Mouse (Mus musculus) hindbrain, embryonic 16.5 days (tissue): ENCODE results near the gene Mycbpap. TPM values are rescaled to one million over a fixed set of nuclear protein-coding genes. Genes with fewer than 3 reads are reported as not detected.
A peak's percentile ranks its signal among the peaks of the same experiment; 100 is the strongest.

Experiments
- ATAC-seq: fragments of 200-750 bp; cut with Nextera tagmentation; 2 replicates; pipeline ENCODE4 v1.8.0; 2017; ENCODE audit warnings: moderate TSS enrichment, moderate library complexity
- H3K27ac ChIP-seq: fragments of 300-500 bp; sonication (generic); 2 replicates; pipeline ENCODE4 v1.5.1; 2014; ENCODE audit warnings: low read depth, mild to moderate bottlenecking, control low read depth, low read length, moderate library complexity
- H3K27me3 ChIP-seq: fragments of 300-500 bp; sonication (generic); replicated peaks from 2 replicates; pipeline ENCODE4 v1.6.1; 2014; ENCODE audit warnings: low read length; ENCODE audit not compliant: control insufficient read depth, insufficient read depth
- H3K36me3 ChIP-seq: fragments of 300-500 bp; sonication (generic); 2 replicates; pipeline ENCODE4 v1.6.1; 2014; ENCODE audit warnings: mild to moderate bottlenecking, low read length, moderate library complexity, mixed read lengths; ENCODE audit not compliant: control insufficient read depth, insufficient read depth
- H3K4me1 ChIP-seq: fragments of 300-500 bp; sonication (generic); 2 replicates; pipeline ENCODE4 v1.6.1; 2014; ENCODE audit warnings: low read depth, low read length; ENCODE audit not compliant: control insufficient read depth, insufficient read depth
- H3K4me2 ChIP-seq: fragments of 300-500 bp; sonication (generic); 2 replicates; pipeline ENCODE4 v1.6.1; 2014; ENCODE audit warnings: mild to moderate bottlenecking, low read length, control low read depth, moderate library complexity
- H3K4me3 ChIP-seq: fragments of 300-500 bp; sonication (generic); 2 replicates; pipeline ENCODE4 v1.5.1; 2014; ENCODE audit warnings: mild to moderate bottlenecking, low read length, control low read depth, moderate library complexity
- H3K9ac ChIP-seq: fragments of 300-500 bp; sonication (generic); 2 replicates; pipeline ENCODE4 v1.6.1; 2014; ENCODE audit warnings: low read depth, mild to moderate bottlenecking, control low read depth, low read length, moderate library complexity
- H3K9me3 ChIP-seq: fragments of 300-500 bp; sonication (generic); 2 replicates; pipeline ENCODE4 v1.6.1; 2014; ENCODE audit warnings: mild to moderate bottlenecking, low read length, moderate library complexity; ENCODE audit not compliant: control insufficient read depth
- WGBS: fragments of 180-500 bp; shearing (Covaris S2); extraction: QIAGEN DNeasy Blood & Tissue Kit; methylation state at CpG from one replicate; pipeline ENCODE4 v1.1.7; 2014; 5-methylcytosine and 5-hydroxymethylcytosine counted together
- polyA plus RNA-seq: library from polyadenylated mRNA; unstranded; fragments of >200 nt; fragmentation: Nextera tagmentation; extraction: Ambion mirVana; gene quantifications from 2 replicates; pipeline ENCODE4 v1.2.1, GENCODE M21; 2015

The Mycbpap gene
- 3.7 and 5.5 TPM in 2 replicates for polyA plus RNA-seq

DNA sequence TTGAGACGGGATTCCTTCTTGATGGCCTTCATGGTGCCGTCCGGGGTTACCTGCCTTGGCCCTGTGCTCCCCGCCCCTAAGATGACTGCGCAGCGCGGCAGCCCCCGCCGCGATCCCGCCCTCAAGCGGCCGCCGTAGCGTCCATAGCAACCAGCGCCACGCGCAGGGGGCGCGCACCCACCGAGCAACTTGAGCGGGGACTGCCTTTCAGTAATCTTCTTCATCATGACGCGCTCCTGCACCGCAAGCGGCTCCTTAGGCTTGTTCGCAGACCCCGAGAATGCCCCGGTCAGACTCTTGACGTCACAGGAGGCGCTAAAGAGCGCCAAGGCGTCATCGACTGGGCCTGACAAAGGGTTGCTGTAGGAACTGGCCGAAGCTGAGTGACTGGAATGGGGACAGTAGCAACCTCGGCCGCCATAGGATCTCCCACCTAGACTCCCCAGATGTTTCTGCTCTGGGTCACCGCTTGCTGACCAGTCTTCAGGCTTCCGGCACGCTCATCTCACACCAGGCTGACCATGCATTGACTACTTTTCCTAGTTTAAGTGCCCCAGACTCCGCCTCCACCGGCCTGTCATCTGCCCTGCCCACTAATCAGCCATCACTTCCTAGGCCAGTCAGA lies at the start of gene Mycbpap:
Gene Mycbpap, minus strand, starts transcription at position 524 of the 625 bp plus-strand sequence.
- Histone ChIP-seq H3K27ac (peak within 1 kb of the TSS; percentile 40; the same call in 1 of the 2 replicates), H3K27me3 (no peaks in the 10 kb centered on the region)
- 1% methylated on average over 42 of the region's 42 CpGs for WGBS

DNA sequence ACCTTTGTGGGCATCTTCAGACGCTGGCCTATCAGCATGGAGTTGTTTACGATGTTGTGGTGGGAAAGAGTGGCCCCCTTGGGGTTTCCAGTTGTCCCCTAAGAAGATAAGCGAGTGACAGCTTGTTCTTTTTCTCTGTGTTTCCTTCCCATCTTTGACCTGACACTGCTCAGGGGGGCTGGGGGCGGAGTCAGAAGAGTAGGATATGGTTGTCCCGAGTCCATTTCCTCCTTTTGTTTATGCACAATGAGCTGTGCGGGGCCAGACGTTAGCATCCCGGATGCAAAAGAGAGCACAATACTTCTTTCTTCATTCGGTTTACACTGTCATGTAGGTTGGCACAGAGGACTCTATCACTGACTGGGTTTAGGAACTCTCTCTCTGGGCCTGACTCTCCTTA lies 49.1 kb upstream of the Mycbpap start:
- WGBS, result 28% methylated on average over 9 of the region's 9 CpGs
- no peak overlapping the region for H3K4me3 ChIP-seq
- H3K4me1 ChIP-seq, result no peaks in the 10 kb centered on the region
- peaks cover 5% of the 10 kb centered on the region for H3K27me3 ChIP-seq
- no peak overlapping the region for H3K27ac ChIP-seq
- no peak for ATAC-seq
- H3K4me2 ChIP-seq, result no peak overlapping the region
- no peak overlapping the region for H3K9ac ChIP-seq
- H3K9me3 ChIP-seq, result no peaks in the 10 kb centered on the region
- H3K36me3 ChIP-seq, result no peaks in the 10 kb centered on the region

More for the DNA sequence above, at the start of gene Mycbpap:
- peak; percentile 90 for ATAC-seq
- H3K9me3 ChIP-seq, result no peaks in the 10 kb centered on the region
- H3K4me1 ChIP-seq, result no peaks in the 10 kb centered on the region
- peak within 1 kb of the TSS; percentile 93 for H3K4me2 ChIP-seq
- H3K4me3 ChIP-seq, result peak within 1 kb of the TSS; percentile 57
- H3K36me3 ChIP-seq, result no peaks in the 10 kb centered on the region
- H3K9ac ChIP-seq, result peak within 1 kb of the TSS; percentile 71

DNA sequence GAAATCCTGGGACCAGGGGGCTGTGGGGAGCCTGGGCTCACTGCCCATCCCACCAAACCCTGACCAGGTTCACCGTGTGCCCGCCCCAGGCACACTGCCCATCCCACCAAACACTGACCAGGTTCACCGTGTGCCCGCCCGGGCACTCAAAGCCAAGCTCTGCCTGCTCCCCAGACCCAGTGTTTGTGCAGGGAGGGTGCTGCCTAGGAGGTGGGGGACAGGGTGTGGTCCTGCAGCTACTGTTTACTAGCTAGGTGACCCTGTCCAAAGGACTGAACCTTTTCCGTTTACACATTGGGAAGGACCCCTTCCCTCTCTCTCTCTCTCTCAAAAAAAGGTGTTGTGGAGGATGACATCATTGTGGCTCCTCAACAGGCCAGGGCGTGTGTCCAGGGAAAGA lies 45.8 kb upstream of the Mycbpap start:
- 90% methylated on average over 7 of the region's 7 CpGs for WGBS
- ATAC-seq, result no peak
- Histone ChIP-seq H3K4me2 (no peak overlapping the region), H3K27ac (no peak overlapping the region), H3K36me3 (no peaks in the 10 kb centered on the region), H3K4me1 (peaks cover 12% of the 10 kb centered on the region), H3K9ac (no peak overlapping the region), H3K4me3 (no peak overlapping the region), H3K27me3 (peaks cover 23% of the 10 kb centered on the region), H3K9me3 (no peaks in the 10 kb centered on the region)

DNA sequence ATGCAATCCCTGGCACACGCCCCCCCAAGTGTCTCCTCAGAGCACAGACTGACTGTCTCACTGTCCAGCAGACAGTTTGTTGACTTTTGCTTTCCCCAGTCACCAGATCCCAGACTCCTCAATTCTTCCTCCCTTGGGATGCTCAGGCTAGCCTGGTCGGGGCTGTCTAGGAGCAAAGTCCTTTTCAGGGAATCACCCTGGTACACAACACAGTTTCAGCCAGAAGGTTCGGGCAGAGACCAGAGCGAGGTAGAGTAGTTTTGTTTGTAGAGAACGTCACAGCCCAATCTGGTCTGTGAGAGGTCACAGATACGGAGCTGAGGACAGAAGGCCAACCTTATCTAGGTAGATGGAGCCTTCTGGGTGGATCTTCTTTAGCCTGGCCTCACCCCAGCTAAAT lies 45.0 kb upstream of the Mycbpap start:
- H3K9me3 ChIP-seq, result no peaks in the 10 kb centered on the region
- WGBS, result 77% methylated on average over 6 of the region's 6 CpGs
- H3K27ac ChIP-seq, result no peak overlapping the region
- H3K36me3 ChIP-seq, result no peaks in the 10 kb centered on the region
- peaks cover 12% of the 10 kb centered on the region for H3K4me1 ChIP-seq
- ATAC-seq, result no peak
- H3K9ac ChIP-seq, result no peak overlapping the region
- H3K4me3 ChIP-seq, result no peak overlapping the region
- H3K27me3 ChIP-seq, result peaks cover 23% of the 10 kb centered on the region
- H3K4me2 ChIP-seq, result no peak overlapping the region

- peaks cover 12% of the 10 kb centered on the region for H3K4me1 ChIP-seq
- H3K9ac ChIP-seq, result no peak overlapping the region
- WGBS, result 10% methylated on average over 16 of the region's 16 CpGs
Observed at GRCm38 (mm10) chr11:94565151-94565479, 43.6 kb upstream of the Mycbpap start.

DNA sequence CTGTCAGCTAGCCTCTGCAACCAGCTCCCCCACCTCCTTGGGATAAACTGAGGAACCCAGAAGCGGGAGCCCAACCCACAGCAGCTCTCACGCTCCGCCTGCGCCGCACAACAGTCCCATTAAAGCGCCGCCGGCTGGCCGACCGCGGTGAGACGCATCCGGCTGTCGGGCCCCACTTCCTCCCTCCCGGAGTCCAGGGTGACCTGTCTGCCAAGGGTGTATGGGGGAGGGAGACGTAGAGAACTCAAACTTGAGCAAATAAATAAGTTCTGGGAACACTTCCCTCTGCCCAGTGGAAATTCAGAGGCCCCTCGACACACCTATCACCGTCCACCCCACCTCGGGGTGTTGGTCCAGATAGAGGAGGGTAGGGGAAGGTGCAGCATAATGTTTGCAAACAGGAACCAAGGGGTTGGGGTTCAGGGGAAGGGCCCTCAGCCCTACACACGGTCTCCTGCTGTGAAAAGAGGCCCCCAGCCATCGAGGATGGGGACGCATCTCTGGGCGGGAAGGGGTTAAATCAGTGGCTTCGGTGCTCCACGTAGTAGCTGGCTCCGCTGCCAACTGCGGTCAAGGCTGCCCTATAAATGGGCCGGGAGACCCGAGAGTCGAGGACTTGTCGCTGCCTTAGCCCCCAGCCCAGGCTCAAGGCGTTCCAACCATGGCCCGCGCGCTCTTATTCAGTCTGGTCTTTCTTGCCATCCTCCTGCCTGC lies 43.1 kb upstream of the Mycbpap start, which contains the start of gene Chad:
Gene Chad, plus strand, starts transcription at position 611 of the 714 bp plus-strand sequence.
- Histone ChIP-seq H3K4me3 (peak within 1 kb of the TSS; percentile 34), H3K9me3 (no peaks in the 10 kb centered on the region), H3K4me2 (peak within 1 kb of the TSS; percentile 55), H3K27ac (no peak within 1 kb of the TSS), H3K4me1 (peaks cover 12% of the 10 kb centered on the region), H3K9ac (no peak within 1 kb of the TSS; the same call in 1 of the 2 replicates), H3K27me3 (peaks cover 23% of the 10 kb centered on the region), H3K36me3 (no peaks in the 10 kb centered on the region)
- WGBS, result 4% methylated on average over 33 of the region's 35 CpGs
- ATAC-seq, result no peak

More at GRCm38 (mm10) chr11:94565151-94565479, 43.6 kb upstream of the Mycbpap start:
- ATAC-seq, result no peak
- Histone ChIP-seq H3K4me2 (peak overlapping the region; percentile 55), H3K36me3 (no peaks in the 10 kb centered on the region), H3K27me3 (peaks cover 23% of the 10 kb centered on the region), H3K27ac (no peak overlapping the region), H3K9me3 (no peaks in the 10 kb centered on the region), H3K4me3 (peak overlapping the region; percentile 34)

DNA sequence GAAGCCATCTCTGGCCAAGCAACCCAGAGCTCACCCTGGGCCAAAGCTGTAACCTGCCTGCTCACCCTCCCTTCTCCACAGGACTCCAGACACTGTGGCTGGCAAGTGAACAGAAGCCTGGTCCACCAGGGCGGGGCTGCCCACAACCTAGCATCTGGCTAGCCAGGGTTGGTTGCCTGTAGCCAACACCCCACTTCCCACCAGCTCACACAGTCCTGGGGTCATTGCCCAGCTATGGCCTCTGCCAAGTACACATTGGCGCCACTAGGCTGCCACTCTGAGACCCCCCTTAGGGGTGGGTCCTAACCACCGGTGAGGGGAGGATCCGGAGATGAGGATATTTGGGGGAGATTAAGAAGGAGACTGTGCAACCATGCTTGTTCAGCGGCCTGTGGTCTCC lies 42.3 kb upstream of the Mycbpap start:
- no peak overlapping the region for H3K27ac ChIP-seq
- peak overlapping the region; percentile 55 for H3K4me2 ChIP-seq
- peaks cover 12% of the 10 kb centered on the region for H3K4me1 ChIP-seq
- 0 out of 2 replicates have a peak, but pooled peaks have one; percentile 4 for ATAC-seq
- peaks cover 23% of the 10 kb centered on the region for H3K27me3 ChIP-seq
- 58% methylated on average over 5 of the region's 5 CpGs for WGBS
- no peak overlapping the region for H3K4me3 ChIP-seq
- H3K9ac ChIP-seq, result no peak overlapping the region
- no peaks in the 10 kb centered on the region for H3K9me3 ChIP-seq
- H3K36me3 ChIP-seq, result no peaks in the 10 kb centered on the region

GRCm38 (mm10) chr11:94563383-94563782 lies 41.8 kb upstream of the Mycbpap start:
- peaks cover 23% of the 10 kb centered on the region for H3K27me3 ChIP-seq
- WGBS, result 96% methylated on average over 5 of the region's 5 CpGs
- H3K9me3 ChIP-seq, result no peaks in the 10 kb centered on the region
- H3K27ac ChIP-seq, result no peak overlapping the region
- H3K4me1 ChIP-seq, result peaks cover 12% of the 10 kb centered on the region
- no peak overlapping the region for H3K4me2 ChIP-seq
- H3K9ac ChIP-seq, result no peak overlapping the region
- no peaks in the 10 kb centered on the region for H3K36me3 ChIP-seq
- no peak overlapping the region for H3K4me3 ChIP-seq
- ATAC-seq, result no peak

- H3K4me1 ChIP-seq, result no peaks in the 10 kb centered on the region
- no peak overlapping the region for H3K27ac ChIP-seq
- H3K36me3 ChIP-seq, result no peaks in the 10 kb centered on the region
- no peaks in the 10 kb centered on the region for H3K27me3 ChIP-seq
- H3K9ac ChIP-seq, result no peak overlapping the region
- ATAC-seq, result no peak
- H3K9me3 ChIP-seq, result no peaks in the 10 kb centered on the region
- H3K4me3 ChIP-seq, result no peak overlapping the region
- no peak overlapping the region for H3K4me2 ChIP-seq
- WGBS, result 83% methylated on average over 3 of the region's 3 CpGs
Observed at GRCm38 (mm10) chr11:94558226-94558625, 36.7 kb upstream of the Mycbpap start.
